Mouse (Mus musculus) hindbrain, embryonic 16.5 days (tissue): Measurements from ENCODE around the gene Bdnf. TPM values are rescaled to one million over a fixed set of nuclear protein-coding genes. Genes with fewer than 3 reads are reported as not detected.
A peak's percentile ranks its signal among the peaks of the same experiment; 100 is the strongest.

Source experiments
- ATAC-seq: fragments of 200-750 bp; cut with Nextera tagmentation; 2 replicates; pipeline ENCODE4 v1.8.0; 2017; ENCODE audit warnings: moderate TSS enrichment, moderate library complexity
- H3K27ac ChIP-seq: fragments of 300-500 bp; sonication (generic); 2 replicates; pipeline ENCODE4 v1.5.1; 2014; ENCODE audit warnings: low read depth, mild to moderate bottlenecking, control low read depth, low read length, moderate library complexity
- H3K27me3 ChIP-seq: fragments of 300-500 bp; sonication (generic); replicated peaks from 2 replicates; pipeline ENCODE4 v1.6.1; 2014; ENCODE audit warnings: low read length; ENCODE audit not compliant: control insufficient read depth, insufficient read depth
- H3K36me3 ChIP-seq: fragments of 300-500 bp; sonication (generic); 2 replicates; pipeline ENCODE4 v1.6.1; 2014; ENCODE audit warnings: mild to moderate bottlenecking, low read length, moderate library complexity, mixed read lengths; ENCODE audit not compliant: control insufficient read depth, insufficient read depth
- H3K4me1 ChIP-seq: fragments of 300-500 bp; sonication (generic); 2 replicates; pipeline ENCODE4 v1.6.1; 2014; ENCODE audit warnings: low read depth, low read length; ENCODE audit not compliant: control insufficient read depth, insufficient read depth
- H3K4me2 ChIP-seq: fragments of 300-500 bp; sonication (generic); 2 replicates; pipeline ENCODE4 v1.6.1; 2014; ENCODE audit warnings: mild to moderate bottlenecking, low read length, control low read depth, moderate library complexity
- H3K4me3 ChIP-seq: fragments of 300-500 bp; sonication (generic); 2 replicates; pipeline ENCODE4 v1.5.1; 2014; ENCODE audit warnings: mild to moderate bottlenecking, low read length, control low read depth, moderate library complexity
- H3K9ac ChIP-seq: fragments of 300-500 bp; sonication (generic); 2 replicates; pipeline ENCODE4 v1.6.1; 2014; ENCODE audit warnings: low read depth, mild to moderate bottlenecking, control low read depth, low read length, moderate library complexity
- H3K9me3 ChIP-seq: fragments of 300-500 bp; sonication (generic); 2 replicates; pipeline ENCODE4 v1.6.1; 2014; ENCODE audit warnings: mild to moderate bottlenecking, low read length, moderate library complexity; ENCODE audit not compliant: control insufficient read depth
- WGBS: fragments of 180-500 bp; shearing (Covaris S2); extraction: QIAGEN DNeasy Blood & Tissue Kit; methylation state at CpG from one replicate; pipeline ENCODE4 v1.1.7; 2014; 5-methylcytosine and 5-hydroxymethylcytosine counted together
- polyA plus RNA-seq: library from polyadenylated mRNA; unstranded; fragments of >200 nt; fragmentation: Nextera tagmentation; extraction: Ambion mirVana; gene quantifications from 2 replicates; pipeline ENCODE4 v1.2.1, GENCODE M21; 2015

Bdnf gene
- polyA plus RNA-seq, 1 experiment from 2014 or later: 7.3 TPM

- Histone ChIP-seq H3K36me3 (no peaks in the 10 kb centered on the region), H3K4me2 (peak overlapping the region; percentile 98), H3K9me3 (no peaks in the 10 kb centered on the region), H3K27ac (peak overlapping the region; percentile 91), H3K4me1 (peaks cover 16% of the 10 kb centered on the region), H3K4me3 (peak overlapping the region; percentile 70), H3K27me3 (peaks cover 8% of the 10 kb centered on the region), H3K9ac (peak overlapping the region; percentile 85; the same call in 1 of the 2 replicates)
- WGBS: 1% methylated on average over 8 of the region's 8 CpGs
- ATAC-seq: no peak
These were observed 4.0 kb downstream of the Bdnf start for GRCm38 (mm10) chr2:109678454-109678853.

GRCm38 (mm10) chr2:109679446-109679845 is 4.9 kb downstream of the Bdnf start:
- 67% methylated on average over 2 of the region's 2 CpGs for whole genome bisulfite sequencing
- Histone ChIP-seq H3K27me3 (peaks cover 7% of the 10 kb centered on the region), H3K36me3 (no peaks in the 10 kb centered on the region), H3K27ac (no peak overlapping the region), H3K4me3 (no peak overlapping the region), H3K4me2 (no peak overlapping the region), H3K9me3 (no peaks in the 10 kb centered on the region), H3K9ac (no peak overlapping the region), H3K4me1 (peaks cover 7% of the 10 kb centered on the region)
- ATAC-seq: no peak

DNA sequence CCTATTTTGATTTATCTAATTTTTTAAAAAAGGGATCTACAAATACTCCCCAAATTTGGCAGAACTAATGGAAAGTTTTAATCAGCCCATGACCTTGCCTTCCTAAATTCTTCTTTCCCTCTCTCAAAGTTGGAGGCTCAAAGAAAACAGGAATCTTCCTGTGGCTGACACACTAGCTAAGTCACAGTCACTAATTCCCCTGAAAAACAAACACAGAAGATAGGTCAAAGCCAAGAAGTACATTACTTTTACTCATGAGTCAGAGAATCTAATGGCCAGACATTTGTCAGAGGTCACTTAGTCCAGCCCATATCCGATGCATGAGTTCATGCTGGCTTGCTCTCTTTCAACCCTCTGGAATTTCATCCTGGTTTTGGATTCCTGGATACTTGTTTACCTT is 6.6 kb downstream of the Bdnf start:
- H3K9ac ChIP-seq: no peak overlapping the region
- no peaks in the 10 kb centered on the region; the same call in 1 of the 2 replicates for H3K4me1 ChIP-seq
- no peaks in the 10 kb centered on the region; the same call in 1 of the 2 replicates for H3K27me3 ChIP-seq
- no peaks in the 10 kb centered on the region for H3K36me3 ChIP-seq
- H3K27ac ChIP-seq: no peak overlapping the region
- WGBS: 89% methylated on average over 1 of the region's 1 CpGs
- H3K4me2 ChIP-seq: no peak overlapping the region
- no peak overlapping the region for H3K4me3 ChIP-seq
- no peak for ATAC-seq
- no peaks in the 10 kb centered on the region for H3K9me3 ChIP-seq

DNA sequence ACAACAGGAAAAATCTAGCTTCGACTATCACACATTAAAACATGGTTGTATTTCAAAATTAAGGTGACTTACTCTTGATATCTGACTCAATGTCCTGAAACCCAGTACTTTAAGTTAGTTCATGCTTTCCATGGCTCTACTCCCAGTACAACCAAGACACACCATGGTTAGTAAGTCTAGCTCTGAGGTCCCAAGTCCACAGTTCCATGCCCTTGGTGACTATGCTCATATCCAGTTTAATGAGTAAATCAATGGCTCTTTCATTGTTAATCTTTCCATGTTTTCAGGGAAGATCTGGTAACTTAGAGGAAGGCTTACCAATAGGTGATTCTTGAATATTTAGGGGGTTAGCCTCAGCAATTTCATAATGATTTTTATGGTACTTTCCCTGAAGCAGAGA is 14.2 kb downstream of the Bdnf start:
- Histone ChIP-seq H3K27me3 (no peaks in the 10 kb centered on the region; the same call in none of the 2 replicates), H3K36me3 (no peaks in the 10 kb centered on the region), H3K9ac (no peak overlapping the region), H3K4me1 (no peaks in the 10 kb centered on the region), H3K4me3 (no peak overlapping the region), H3K27ac (no peak overlapping the region), H3K9me3 (no peaks in the 10 kb centered on the region), H3K4me2 (no peak overlapping the region)
- 73% methylated on average over 1 of the region's 1 CpGs for WGBS
- ATAC-seq: no peak

GRCm38 (mm10) chr2:109692266-109693177 is 18.0 kb downstream of the Bdnf start:
- no peak overlapping the region for H3K27ac ChIP-seq
- 3% methylated on average over 34 of the region's 34 CpGs for WGBS
- H3K9ac ChIP-seq: peak overlapping the region; percentile 59

GRCm38 (mm10) chr2:109693178-109694115 is 18.9 kb downstream of the Bdnf start:
- Histone ChIP-seq H3K9ac (peak overlapping the region; percentile 59), H3K4me1 (peaks cover 9% of the 10 kb centered on the region), H3K4me3 (peak overlapping the region; percentile 69), H3K4me2 (peak overlapping the region; percentile 70), H3K36me3 (no peaks in the 10 kb centered on the region), H3K27ac (0 out of 2 replicates have a peak overlapping the region, but pooled peaks have one; percentile 6), H3K27me3 (no peaks in the 10 kb centered on the region; the same call in none of the 2 replicates), H3K9me3 (no peaks in the 10 kb centered on the region)
- under 1% methylated on average over 67 of the region's 67 CpGs for WGBS
- ATAC-seq: peak; percentile 86

More at GRCm38 (mm10) chr2:109692266-109693177, 18.0 kb downstream of the Bdnf start:
- Histone ChIP-seq H3K4me1 (peaks cover 9% of the 10 kb centered on the region), H3K36me3 (no peaks in the 10 kb centered on the region), H3K4me2 (peak overlapping the region; percentile 70), H3K9me3 (no peaks in the 10 kb centered on the region), H3K27me3 (no peaks in the 10 kb centered on the region; the same call in none of the 2 replicates), H3K4me3 (peak overlapping the region; percentile 69)
- peak; percentile 50 for ATAC-seq

GRCm38 (mm10) chr2:109694116-109694837 is 19.8 kb downstream of the Bdnf start:
- Histone ChIP-seq H3K4me2 (peak overlapping the region; percentile 70), H3K9me3 (no peaks in the 10 kb centered on the region), H3K4me3 (peak overlapping the region; percentile 69), H3K4me1 (peaks cover 9% of the 10 kb centered on the region), H3K9ac (peak overlapping the region; percentile 59), H3K36me3 (no peaks in the 10 kb centered on the region), H3K27ac (no peak overlapping the region), H3K27me3 (no peaks in the 10 kb centered on the region; the same call in none of the 2 replicates)
- under 1% methylated on average over 26 of the region's 26 CpGs for WGBS
- peak; percentile 4; the same call in 1 of the 2 replicates for ATAC-seq

- WGBS: 1% methylated on average over 12 of the region's 12 CpGs
- Histone ChIP-seq H3K36me3 (no peaks in the 10 kb centered on the region), H3K4me2 (peak overlapping the region; percentile 70), H3K4me3 (peak overlapping the region; percentile 69), H3K4me1 (peaks cover 9% of the 10 kb centered on the region), H3K27ac (no peak overlapping the region), H3K27me3 (no peaks in the 10 kb centered on the region; the same call in none of the 2 replicates), H3K9me3 (no peaks in the 10 kb centered on the region), H3K9ac (peak overlapping the region; percentile 35; the same call in 1 of the 2 replicates)
- peak; percentile 70 for ATAC-seq
These were observed 20.3 kb downstream of the Bdnf start for GRCm38 (mm10) chr2:109694838-109695225.
